Mouse (Mus musculus) liver, adult 2 months (tissue): ENCODE results near the gene Susd3.

Source experiments
- CTCF ChIP-seq: fragments of 200-500 bp; IDR thresholded peaks from 2 replicates; pipeline ENCODE4 v1.5.1; 2011; ENCODE audit warnings: low read depth, low read length, control low read depth
- POLR2A ChIP-seq: fragments of 200-500 bp; IDR thresholded peaks from 2 replicates; pipeline ENCODE4 v1.6.1; 2011; ENCODE audit warnings: low read length, control low read depth; ENCODE audit not compliant: insufficient read depth; ENCODE audit errors: extremely low read depth

GRCm38 (mm10) chr13:49291949-49292348, 43.4 kb upstream of the Susd3 start:
- TF ChIP-seq CTCF (no peak), POLR2A (no peak)
